Mouse (Mus musculus): ENCODE measurements around the gene Itga9. TPM values are rescaled to one million over a fixed set of nuclear protein-coding genes. Genes with fewer than 3 reads are reported as not detected.

Itga9 gene
- polyA plus RNA-seq, 1 experiment from 2014 or later: 4.0 TPM

Other genes with a start within 250 kb of the Itga9 start
- gene Eomes, start 128.5 kb upstream of the Itga9 start, polyA plus RNA-seq (2016; fragmentation: Nextera tagmentation; extraction: Ambion mirVana): 0.25 and 0.56 TPM in 2 replicates
- gene Golga4, start 100.4 kb upstream of the Itga9 start, polyA plus RNA-seq (2016; fragmentation: Nextera tagmentation; extraction: Ambion mirVana): 39.2 and 40.8 TPM in 2 replicates

All from midbrain, embryonic 10.5 days (tissue).